Mouse (Mus musculus) natural killer cell, adult 2 months (primary cell): ENCODE measurements around the gene Lztfl1.
"Not testable (repeated sequence)": the region's sequence is repeated elsewhere in the genome, so short reads cannot be mapped to it uniquely, and the experiment has no call there.

Experiments used
- DNase-seq, 2 experiments: peaks; one replicate each; pipeline ENCODE4 v3.0.0; 2022; ENCODE audit warnings: low spot score in 2 of 2

The Lztfl1 gene

GRCm38 (mm10) chr9:123683704-123684103 lies 33.8 kb downstream of the Lztfl1 start:
- DNase-seq: no peak

GRCm38 (mm10) chr9:123679198-123679597 lies 38.3 kb downstream of the Lztfl1 start:
- no peak for DNase-seq

GRCm38 (mm10) chr9:123678327-123679105 lies 39.0 kb downstream of the Lztfl1 start, which contains the start of the genes Ccr9 and Slc6a20a:
TSS of gene Ccr9 (plus strand) at chr9:123678439.
TSS of gene Slc6a20a (minus strand) at chr9:123678885.
- no peak for DNase-seq

- DNase-seq: peak; percentile 27 to 56
These were observed 51.9 kb downstream of the Lztfl1 start for GRCm38 (mm10) chr9:123665645-123666044.

GRCm38 (mm10) chr9:123659986-123660676 lies 57.4 kb downstream of the Lztfl1 start:
- not testable (repeated sequence) for DNase-seq

GRCm38 (mm10) chr9:123658981-123659380 lies 58.5 kb downstream of the Lztfl1 start:
- no peak for DNase-seq

GRCm38 (mm10) chr9:123657457-123657856 lies 60.0 kb downstream of the Lztfl1 start:
- peak in 1 of 2 experiments; percentile 21 for DNase-seq

GRCm38 (mm10) chr9:123651369-123651768 lies 66.1 kb downstream of the Lztfl1 start:
- DNase-seq: no peak

- DNase-seq: no peak
These were observed 67.5 kb downstream of the Lztfl1 start for GRCm38 (mm10) chr9:123649785-123650511.
